Mouse (Mus musculus) embryonic fibroblast, embryonic 13.5 days (primary cell): ENCODE data around the gene Cks2. TPM values are rescaled to one million over a fixed set of nuclear protein-coding genes. Genes with fewer than 3 reads are reported as not detected.

ENCODE experiments used
- H3K27ac ChIP-seq: 2 replicates; pipeline ENCODE4 v1.5.1; 2012; ENCODE audit warnings: low read length, control low read depth, inconsistent platforms; ENCODE audit not compliant: insufficient read depth
- H3K4me1 ChIP-seq: 2 replicates; pipeline ENCODE4 v1.6.1; 2011; ENCODE audit warnings: low read length; ENCODE audit not compliant: control insufficient read depth, insufficient read depth
- H3K4me3 ChIP-seq: 2 replicates; pipeline ENCODE4 v1.5.1; 2011; ENCODE audit warnings: mild to moderate bottlenecking, control low read depth, low read length; ENCODE audit not compliant: insufficient read depth
- CTCF ChIP-seq: IDR thresholded peaks from 2 replicates; pipeline ENCODE4 v1.5.1; 2011; ENCODE audit warnings: mild to moderate bottlenecking, control low read depth, low read length, moderate library complexity, borderline replicate concordance; ENCODE audit not compliant: insufficient read depth
- POLR2A ChIP-seq: IDR thresholded peaks from 2 replicates; pipeline ENCODE4 v1.6.1; 2011; ENCODE audit warnings: low read depth, mild to moderate bottlenecking, control low read depth, low read length, moderate library complexity
- polyA plus RNA-seq: library from polyadenylated mRNA; stranded (reverse); fragments of >200 nt; gene quantifications from 2 replicates; pipeline ENCODE4 v1.2.4, GENCODE M21; 2011; ENCODE audit warnings: low read depth; ENCODE audit not compliant: missing spikeins, insufficient read length

Cks2 gene
- 102 and 144 TPM in 2 replicates for polyA plus RNA-seq

GRCm38 (mm10) chr13:51644829-51645789 is at the start of gene Cks2:
Gene Cks2 (plus strand): TSS chr13:51645232.
- TF ChIP-seq POLR2A = peak; percentile 82
- TF ChIP-seq CTCF = no peak
- Histone ChIP-seq H3K4me1 (0 out of 2 replicates have a peak, but pooled peaks cover 2% of the 10 kb centered on the region), H3K27ac (peak within 1 kb of the TSS; percentile 53), H3K4me3 (peak within 1 kb of the TSS; percentile 83)

- Histone ChIP-seq H3K27ac (no peak overlapping the region), H3K4me1 (no peaks in the 10 kb centered on the region; the same call in 1 of the 2 replicates), H3K4me3 (no peak overlapping the region)
- no peak for TF ChIP-seq CTCF
- no peak for TF ChIP-seq POLR2A
These were observed 49.6 kb upstream of the Cks2 start for GRCm38 (mm10) chr13:51595404-51595803.

GRCm38 (mm10) chr13:51598063-51598462 is 47.0 kb upstream of the Cks2 start:
- H3K4me3 ChIP-seq = no peak overlapping the region
- TF ChIP-seq POLR2A (no peak), CTCF (no peak)
- no peak overlapping the region for H3K27ac ChIP-seq
- H3K4me1 ChIP-seq = no peaks in the 10 kb centered on the region; the same call in 1 of the 2 replicates

GRCm38 (mm10) chr13:51600169-51600568 is 44.9 kb upstream of the Cks2 start:
- TF ChIP-seq CTCF (no peak), POLR2A (no peak)
- peaks cover 4% of the 10 kb centered on the region; the same call in 1 of the 2 replicates for H3K4me1 ChIP-seq
- no peak overlapping the region for H3K4me3 ChIP-seq
- H3K27ac ChIP-seq = no peak overlapping the region

GRCm38 (mm10) chr13:51602764-51603163 is 42.3 kb upstream of the Cks2 start:
- Histone ChIP-seq H3K27ac (no peak overlapping the region), H3K4me1 (peaks cover 4% of the 10 kb centered on the region; the same call in 1 of the 2 replicates), H3K4me3 (no peak overlapping the region)
- TF ChIP-seq CTCF (no peak), POLR2A (no peak)

- no peak for TF ChIP-seq CTCF
- TF ChIP-seq POLR2A = no peak
- Histone ChIP-seq H3K27ac (no peak overlapping the region), H3K4me3 (no peak overlapping the region), H3K4me1 (peaks cover 4% of the 10 kb centered on the region; the same call in 1 of the 2 replicates)
These were observed 41.7 kb upstream of the Cks2 start for GRCm38 (mm10) chr13:51603221-51603893.

- peaks cover 4% of the 10 kb centered on the region; the same call in 1 of the 2 replicates for H3K4me1 ChIP-seq
- no peak overlapping the region for H3K4me3 ChIP-seq
- no peak for TF ChIP-seq POLR2A
- TF ChIP-seq CTCF = no peak
- H3K27ac ChIP-seq = no peak overlapping the region
These were observed 41.2 kb upstream of the Cks2 start for GRCm38 (mm10) chr13:51603894-51604244.

- no peak overlapping the region for H3K4me3 ChIP-seq
- no peaks in the 10 kb centered on the region for H3K4me1 ChIP-seq
- H3K27ac ChIP-seq = no peak overlapping the region
- TF ChIP-seq CTCF (no peak), POLR2A (no peak)
These were observed 35.8 kb upstream of the Cks2 start for GRCm38 (mm10) chr13:51609231-51609630.

- Histone ChIP-seq H3K4me3 (no peak overlapping the region), H3K4me1 (no peaks in the 10 kb centered on the region), H3K27ac (no peak overlapping the region)
- TF ChIP-seq POLR2A (no peak), CTCF (no peak)
These were observed 34.0 kb upstream of the Cks2 start for GRCm38 (mm10) chr13:51611060-51611459.
